In genomic region chr4:54780511-54780910, GRCm38 (mm10) we compare ENCODE assay signal across 27 mouse cellular contexts.
DNase-seq lines count a peak whose midpoint lies in the region; ATAC-seq and TF ChIP-seq lines count a peak whose summit lies in the region.
"Had no signal": no experiment of that assay in that cellular context is flagged by ENCODE, and none has a peak within 500 bp of the region (broad histone marks: within the 10 kb centered on the region; RNA-seq: fewer than 3 reads in every experiment).

No protein-coding gene starts in this region.

- peak; percentile 76 for DNase-seq in ES-CJ7 (ENCODE audit: low read depth, low spot score)
- DNase-seq in ES-E14 (ENCODE audit: low read depth, low spot score) = peak; percentile 31
- DNase-seq in R1 (ENCODE audit: low read depth, low spot score) = peak; percentile 94
- peak; percentile 76 for DNase-seq in ZHBTc4 (ENCODE audit: low read depth, low spot score)
- no peak for DNase-seq in hindbrain, embryonic 11.5 days (ENCODE audit: low spot score)
- no peak for DNase-seq in layer of hippocampus, postnatal 10 days (ENCODE audit: low spot score in 2 of 2)
- no peak for DNase-seq in adrenal gland, adult 18-20 months (ENCODE audit: low spot score in 2 of 2)
- DNase-seq: adrenal gland, adult 2 months; adrenal gland, adult 8-10 months; adrenal gland, postnatal 10 days; adrenal gland, postnatal 14 days; adrenal gland, postnatal 25 days; adrenal gland, postnatal 36 days; B cell, adult 2 months; cerebellum, adult 11 months; cerebellum, adult 11-12 months; cerebellum, adult 18-20 months; cerebellum, adult 2 months; cerebellum, adult 8-10 months; cerebellum, adult 9-10 months; cerebellum, adult 9-11 months had no signal

- in situ Hi-C loops in ES-E14 (cut with MboI; ENCODE audit: low sequenced_read_pairs in 2 of 2, unreplicated experiment in 2 of 2) = no loop called here

- WGBS in midbrain, embryonic 16.5 days = 52% methylated on average over 4 of the region's 4 CpGs
- 57% methylated on average over 4 of the region's 4 CpGs for WGBS in hindbrain, embryonic 11.5 days

- H3K4me1 ChIP-seq in ES-E14 (ENCODE audit: control insufficient read depth in 2 of 2, insufficient read depth in 2 of 2, low read length in 2 of 2, poor library complexity in 1 of 2) = peaks cover 0 to 1% of the 10 kb centered on the region in 2 experiments; a peak in 1 of 4 replicates
- no peaks in the 10 kb centered on the region for H3K4me1 ChIP-seq in midbrain, embryonic 16.5 days (ENCODE audit: control insufficient read depth, insufficient read depth, low read length)
- H3K4me1 ChIP-seq in hindbrain, embryonic 11.5 days (replicated peaks; ENCODE audit: control insufficient read depth, insufficient read depth, low read length) = no peaks in the 10 kb centered on the region

- H3K27me3 ChIP-seq in midbrain, embryonic 16.5 days (ENCODE audit: control insufficient read depth, insufficient read depth, low read depth, low read length) = no peaks in the 10 kb centered on the region
- no peaks in the 10 kb centered on the region for H3K27me3 ChIP-seq in hindbrain, embryonic 11.5 days (ENCODE audit: control insufficient read depth, insufficient read depth, low read length)
- H3K27me3 ChIP-seq: CH12.LX, Patski had no signal

- no peak overlapping the region for H3K9ac ChIP-seq in ES-E14 (ENCODE audit: insufficient read depth, low read depth, low read length, poor library complexity, severe bottlenecking)
- H3K9ac ChIP-seq in midbrain, embryonic 16.5 days (ENCODE audit: low read depth, low read length) = no peak overlapping the region
- H3K9ac ChIP-seq in hindbrain, embryonic 11.5 days (ENCODE audit: low read depth, low read length) = no peak overlapping the region

- H3K4me3 ChIP-seq in ES-E14 (ENCODE audit: insufficient read depth in 1 of 2, low read depth in 1 of 2, low read length in 2 of 2, poor library complexity in 1 of 2, severe bottlenecking in 1 of 2) = no peak overlapping the region
- no peak overlapping the region for H3K4me3 ChIP-seq in midbrain, embryonic 16.5 days (ENCODE audit: low read depth, low read length)
- H3K4me3 ChIP-seq in hindbrain, embryonic 11.5 days (ENCODE audit: low read depth, low read length) = no peak overlapping the region

- no peak for ATAC-seq in midbrain, embryonic 16.5 days
- no peak for ATAC-seq in hindbrain, embryonic 11.5 days (ENCODE audit: low FRiP score)
- ATAC-seq: activated CD4-positive, CD25-positive, alpha-beta regulatory T cell, adult 4 months; CD4-positive, CD25-positive, alpha-beta regulatory T cell, adult 4 months; Patski had no signal

- H3K36me3 ChIP-seq in ES-E14 (ENCODE audit: control insufficient read depth, insufficient read depth, low read length, poor library complexity, severe bottlenecking) = no peaks in the 10 kb centered on the region
- no peaks in the 10 kb centered on the region for H3K36me3 ChIP-seq in midbrain, embryonic 16.5 days (ENCODE audit: control insufficient read depth, insufficient read depth, low read length)
- H3K36me3 ChIP-seq in hindbrain, embryonic 11.5 days (ENCODE audit: control insufficient read depth, insufficient read depth, low read length) = no peaks in the 10 kb centered on the region
- H3K36me3 ChIP-seq: G1E had no signal

- H3K4me2 ChIP-seq in midbrain, embryonic 16.5 days (ENCODE audit: low read length) = no peak overlapping the region
- H3K4me2 ChIP-seq in hindbrain, embryonic 11.5 days (replicated peaks; ENCODE audit: low read depth, low read length) = no peak overlapping the region

- no peak overlapping the region for H3K27ac ChIP-seq in ES-E14 (ENCODE audit: insufficient read depth, low read depth, low read length, poor library complexity, severe bottlenecking)
- H3K27ac ChIP-seq in midbrain, embryonic 16.5 days (ENCODE audit: low read length) = no peak overlapping the region
- no peak overlapping the region for H3K27ac ChIP-seq in hindbrain, embryonic 11.5 days (ENCODE audit: low read depth, low read length)

- no peaks in the 10 kb centered on the region for H3K9me3 ChIP-seq in ES-E14 (ENCODE audit: control insufficient read depth, insufficient read depth, low read depth, low read length)
- H3K9me3 ChIP-seq in midbrain, embryonic 16.5 days (replicated peaks; ENCODE audit: control insufficient read depth, low read length, poor library complexity, severe bottlenecking) = no peaks in the 10 kb centered on the region
- H3K9me3 ChIP-seq in hindbrain, embryonic 11.5 days (ENCODE audit: control insufficient read depth, low read length) = no peaks in the 10 kb centered on the region

TF ChIP-seq in ES-E14, 5 proteins besides CTCF, POLR2A, EP300 and RAD21:
- no peak for TF ChIP-seq MAFK (IDR thresholded peaks at IDR 0.05; ENCODE audit: insufficient read depth, low read depth, low read length)
- no peak for TF ChIP-seq ZNF384 (IDR thresholded peaks at IDR 0.05; ENCODE audit: low read depth, low read length)
- TF ChIP-seq HCFC1 (IDR thresholded peaks at IDR 0.05; ENCODE audit: borderline replicate concordance, insufficient read depth, low read length) = no peak
- TF ChIP-seq CHD2 (IDR thresholded peaks at IDR 0.05; ENCODE audit: low read depth, low read length) = no peak
- no peak for TF ChIP-seq ZC3H11A (IDR thresholded peaks at IDR 0.05; ENCODE audit: borderline replicate concordance, low read depth, low read length)

Comparison
In these comparisons a context has a peak if more than half of its experiments do, and no peak if none do; other contexts are left out.
1. DNase-seq: peak in ES-CJ7 (single experiment), ES-E14 (single experiment), R1 (single experiment) and ZHBTc4 (single experiment); none in hindbrain, embryonic 11.5 days (single experiment), layer of hippocampus, postnatal 10 days (0 of 2) and adrenal gland, adult 18-20 months (0 of 2).